Mouse (Mus musculus) heart, postnatal 0 days (tissue): ENCODE data around the gene Ptpn3. TPM values are rescaled to one million over a fixed set of nuclear protein-coding genes. Genes with fewer than 3 reads are reported as not detected.

Experiments
- ATAC-seq: fragments of 200-750 bp; cut with Nextera tagmentation; 2 replicates; pipeline ENCODE4 v1.8.0; 2017; ENCODE audit warnings: low read depth, moderate number of reproducible peaks, moderate library complexity; ENCODE audit not compliant: insufficient read depth
- DNase-seq: peaks from one replicate; pipeline ENCODE4 v3.0.0-alpha.2; 2016; ENCODE audit warnings: low spot score
- H3K27ac ChIP-seq: fragments of 300-500 bp; sonication (generic); 2 replicates; pipeline ENCODE4 v1.5.1; 2014; ENCODE audit warnings: low read depth, mild to moderate bottlenecking
- H3K27me3 ChIP-seq: fragments of 300-500 bp; sonication (generic); 2 replicates; pipeline ENCODE4 v1.6.1; 2014; ENCODE audit warnings: low read length, mixed read lengths; ENCODE audit not compliant: control insufficient read depth, insufficient read depth
- H3K36me3 ChIP-seq: fragments of 300-500 bp; sonication (generic); replicated peaks from 2 replicates; pipeline ENCODE4 v1.6.1; 2014; ENCODE audit warnings: low read length, mixed read lengths; ENCODE audit not compliant: control insufficient read depth, insufficient read depth
- H3K4me1 ChIP-seq: fragments of 300-500 bp; sonication (generic); 2 replicates; pipeline ENCODE4 v1.6.1; 2014; ENCODE audit warnings: antibody characterized with exemption; ENCODE audit not compliant: control insufficient read depth, insufficient read depth
- H3K4me2 ChIP-seq: fragments of 300-500 bp; sonication (generic); 2 replicates; pipeline ENCODE4 v1.6.1; 2014; ENCODE audit warnings: low read depth, mild to moderate bottlenecking, low read length, moderate library complexity
- H3K4me3 ChIP-seq: fragments of 300-500 bp; sonication (generic); 2 replicates; pipeline ENCODE4 v1.5.1; 2014; ENCODE audit warnings: low read depth, low read length
- H3K9ac ChIP-seq: fragments of 300-500 bp; sonication (generic); replicated peaks from 2 replicates; pipeline ENCODE4 v1.6.1; 2014; ENCODE audit warnings: low read depth, low read length, mixed read lengths
- H3K9me3 ChIP-seq: fragments of 300-500 bp; sonication (generic); replicated peaks from 2 replicates; pipeline ENCODE4 v1.6.1; 2016; ENCODE audit warnings: low read length; ENCODE audit not compliant: control insufficient read depth
- CTCF ChIP-seq: IDR thresholded peaks from 2 replicates; pipeline ENCODE4 v1.5.1; 2016; ENCODE audit warnings: antibody characterized with exemption, control low read depth, low read depth
- EP300 ChIP-seq: IDR thresholded peaks from 2 replicates; pipeline ENCODE4 v1.6.1; 2016; ENCODE audit warnings: antibody characterized with exemption, low read depth
- WGBS: fragments of 180-500 bp; shearing (Covaris S2); extraction: QIAGEN DNeasy Blood & Tissue Kit; methylation state at CpG from one replicate; pipeline ENCODE4 v1.1.7; 2014; 5-methylcytosine and 5-hydroxymethylcytosine counted together
- polyA plus RNA-seq: library from polyadenylated mRNA; unstranded; fragments of >200 nt; fragmentation: Nextera tagmentation; extraction: Ambion mirVana; gene quantifications from 2 replicates; pipeline ENCODE4 v1.2.1, GENCODE M21; 2015
- total RNA-seq: library from RNA; depleted of rRNA; stranded (reverse); fragments of >200 nt; gene quantifications from 2 replicates; pipeline ENCODE4 v1.2.3, GENCODE M21; 2014; ENCODE audit warnings: low replicate concordance

The Ptpn3 gene
- total and polyA plus RNA-seq, 2 experiments from 2014 or later, result 2.3 to 3.4 TPM

DNA sequence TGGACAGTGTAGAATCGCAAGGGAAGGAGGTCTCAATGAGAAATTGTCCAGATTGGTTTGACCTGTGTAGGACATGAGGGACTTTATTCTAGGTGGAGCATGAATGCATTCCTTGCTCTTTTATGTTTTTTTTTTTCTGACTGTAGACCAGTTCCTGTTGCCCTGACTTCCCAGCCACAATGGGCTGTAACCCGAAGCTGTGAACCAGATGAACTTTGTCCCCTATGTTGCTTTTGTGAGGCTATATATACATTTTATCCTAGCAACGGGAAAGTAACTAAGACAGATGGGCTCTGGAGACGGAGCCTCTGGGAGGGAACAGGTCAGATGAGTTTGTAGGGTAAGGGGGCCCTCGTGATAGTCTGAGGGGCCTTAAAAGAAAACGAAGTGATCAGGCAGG, 115.6 kb downstream of the Ptpn3 start:
- H3K4me2 ChIP-seq, result no peak overlapping the region
- WGBS, result 26% methylated on average over 6 of the region's 6 CpGs
- no peak overlapping the region for H3K9ac ChIP-seq
- H3K9me3 ChIP-seq, result no peaks in the 10 kb centered on the region
- H3K4me1 ChIP-seq, result peaks cover 1% of the 10 kb centered on the region; the same call in 1 of the 2 replicates
- H3K27ac ChIP-seq, result no peak overlapping the region
- H3K36me3 ChIP-seq, result no peaks in the 10 kb centered on the region
- ATAC-seq, result no peak
- H3K4me3 ChIP-seq, result no peak overlapping the region
- TF ChIP-seq CTCF (no peak), EP300 (no peak)
- H3K27me3 ChIP-seq, result no peaks in the 10 kb centered on the region
- DNase-seq, result no peak

DNA sequence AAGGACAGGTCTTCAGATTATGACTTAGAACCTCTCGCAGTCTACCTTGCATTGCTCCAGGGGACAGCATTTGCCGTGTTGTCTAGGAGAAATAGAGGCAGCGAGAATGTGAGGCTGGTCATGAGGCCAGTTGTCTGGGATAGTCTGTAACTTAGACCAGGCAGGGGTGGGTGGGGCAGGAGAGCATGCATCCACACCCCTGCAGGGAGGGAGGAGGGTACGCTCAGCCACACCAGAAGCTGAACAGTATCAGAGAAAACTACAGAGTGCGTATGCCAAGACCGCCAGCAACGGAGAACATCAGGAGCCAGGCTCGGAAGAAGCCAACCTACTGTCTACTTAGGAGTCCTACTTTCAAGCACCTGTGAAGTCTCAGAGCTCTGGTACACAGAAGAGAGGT, 116.2 kb downstream of the Ptpn3 start:
- Histone ChIP-seq H3K36me3 (no peaks in the 10 kb centered on the region), H3K9ac (no peak overlapping the region), H3K4me3 (no peak overlapping the region), H3K9me3 (no peaks in the 10 kb centered on the region), H3K27ac (no peak overlapping the region), H3K4me1 (no peaks in the 10 kb centered on the region), H3K27me3 (no peaks in the 10 kb centered on the region), H3K4me2 (no peak overlapping the region)
- TF ChIP-seq EP300 (no peak), CTCF (no peak)
- ATAC-seq, result no peak
- DNase-seq, result no peak
- WGBS, result 82% methylated on average over 8 of the region's 8 CpGs

DNA sequence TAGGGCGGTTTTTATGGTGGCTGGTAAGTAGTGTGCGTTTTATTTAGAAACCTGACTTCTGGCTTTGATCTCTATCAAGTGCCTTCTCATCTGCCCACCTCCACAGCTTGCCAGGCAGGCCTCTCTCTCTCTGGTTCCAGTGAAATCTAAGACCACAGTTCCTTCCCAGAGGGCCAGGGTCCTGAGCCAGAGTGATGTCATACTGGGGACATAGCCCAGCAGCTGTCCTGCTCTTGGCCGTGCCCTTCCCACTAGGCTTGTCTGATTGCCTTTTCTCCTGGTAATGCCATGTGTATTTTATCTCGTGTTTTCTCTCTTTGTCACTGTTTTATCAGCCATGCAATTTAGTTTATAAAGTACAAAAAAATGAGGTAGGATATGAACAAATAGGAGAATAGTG, 118.1 kb downstream of the Ptpn3 start:
- Histone ChIP-seq H3K27ac (no peak overlapping the region), H3K9me3 (no peaks in the 10 kb centered on the region), H3K27me3 (no peaks in the 10 kb centered on the region), H3K36me3 (no peaks in the 10 kb centered on the region), H3K4me2 (no peak overlapping the region), H3K4me1 (no peaks in the 10 kb centered on the region), H3K9ac (no peak overlapping the region), H3K4me3 (no peak overlapping the region)
- no peak for DNase-seq
- no peak for ATAC-seq
- 58% methylated on average over 4 of the region's 4 CpGs for WGBS
- TF ChIP-seq EP300 (no peak), CTCF (no peak)

DNA sequence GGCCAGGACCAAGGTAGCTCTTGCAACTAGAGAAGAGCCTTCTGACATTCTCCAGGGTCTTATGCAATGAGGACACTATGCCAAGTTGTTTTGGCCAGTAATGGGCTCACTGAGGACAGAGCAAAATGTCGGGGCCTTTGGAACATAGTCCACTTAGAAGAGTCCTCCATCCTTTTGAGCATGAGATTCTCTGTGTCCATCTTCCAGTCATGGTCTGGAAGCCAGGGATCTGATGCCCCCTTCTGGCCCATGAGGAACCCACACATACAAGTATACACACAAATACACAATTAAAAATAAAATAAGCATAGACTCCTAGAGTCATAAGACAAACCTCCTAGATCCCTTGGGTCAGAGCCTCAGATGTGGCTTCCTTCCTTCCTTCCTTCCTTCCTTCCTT, 120.1 kb downstream of the Ptpn3 start:
- 57% methylated on average over 1 of the region's 1 CpGs for WGBS
- Histone ChIP-seq H3K36me3 (no peaks in the 10 kb centered on the region), H3K9me3 (no peaks in the 10 kb centered on the region), H3K4me3 (no peak overlapping the region), H3K4me1 (no peaks in the 10 kb centered on the region), H3K9ac (no peak overlapping the region), H3K4me2 (no peak overlapping the region), H3K27me3 (no peaks in the 10 kb centered on the region), H3K27ac (no peak overlapping the region)
- TF ChIP-seq CTCF, result peak; percentile 52
- no peak for TF ChIP-seq EP300
- ATAC-seq (no peak), DNase-seq (peak; percentile 31)

DNA sequence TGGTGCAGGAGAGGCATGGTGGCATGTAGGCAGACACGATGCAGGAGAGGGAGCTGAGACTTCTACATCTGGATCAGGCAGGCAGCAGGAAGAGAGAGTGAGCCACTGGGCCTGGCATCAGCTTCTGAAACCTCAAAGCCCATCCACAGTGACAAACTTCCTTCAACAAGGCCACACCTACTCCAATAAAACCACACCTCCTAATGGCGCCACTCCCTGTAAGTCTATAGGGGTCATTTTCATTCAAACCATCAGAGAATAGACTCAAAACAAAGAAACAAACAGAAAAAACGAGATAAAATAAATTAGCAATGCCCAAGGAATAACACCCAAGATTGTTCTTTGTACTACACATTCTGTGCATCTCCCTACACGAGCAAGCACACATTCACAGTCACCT, 122.8 kb downstream of the Ptpn3 start:
- H3K4me1 ChIP-seq, result no peaks in the 10 kb centered on the region; the same call in 1 of the 2 replicates
- H3K27ac ChIP-seq, result no peak overlapping the region
- no peak overlapping the region for H3K4me2 ChIP-seq
- H3K4me3 ChIP-seq, result no peak overlapping the region
- no peaks in the 10 kb centered on the region for H3K36me3 ChIP-seq
- no peak overlapping the region for H3K9ac ChIP-seq
- WGBS, result 75% methylated on average over 4 of the region's 4 CpGs
- no peaks in the 10 kb centered on the region for H3K9me3 ChIP-seq
- DNase-seq, result no peak
- ATAC-seq, result no peak
- H3K27me3 ChIP-seq, result no peaks in the 10 kb centered on the region
- TF ChIP-seq CTCF (no peak), EP300 (no peak)

DNA sequence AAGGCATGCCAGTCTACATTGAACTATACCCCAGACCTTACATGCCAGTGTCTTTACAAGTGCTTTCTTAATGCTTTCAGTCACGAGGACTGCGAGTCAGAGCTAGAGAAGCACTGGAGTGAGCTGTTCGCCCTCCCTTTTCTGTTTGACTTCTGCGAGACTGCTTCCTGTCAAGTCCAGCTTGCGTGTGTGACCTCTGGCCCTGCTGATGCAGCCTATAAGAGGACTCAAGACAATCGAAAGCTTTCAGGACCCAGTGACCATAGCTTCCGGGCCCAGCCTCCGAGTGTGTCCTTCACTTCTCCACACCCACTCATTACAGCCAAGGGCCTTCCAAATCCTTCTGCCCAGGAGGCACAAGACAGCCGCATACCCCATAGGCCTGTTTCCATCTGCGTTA, 126.3 kb downstream of the Ptpn3 start:
- ATAC-seq (no peak; the same call in 1 of the 2 replicates), DNase-seq (no peak)
- 56% methylated on average over 10 of the region's 10 CpGs for WGBS
- Histone ChIP-seq H3K27ac (no peak overlapping the region), H3K9me3 (no peaks in the 10 kb centered on the region), H3K27me3 (no peaks in the 10 kb centered on the region), H3K4me3 (no peak overlapping the region), H3K4me2 (no peak overlapping the region), H3K4me1 (peaks cover 7% of the 10 kb centered on the region; the same call in 1 of the 2 replicates), H3K9ac (no peak overlapping the region), H3K36me3 (no peaks in the 10 kb centered on the region)
- TF ChIP-seq CTCF, result no peak
- TF ChIP-seq EP300, result no peak
